Mouse (Mus musculus): ENCODE results near the gene Acsbg1.
"Not testable (repeated sequence)": the region's sequence is repeated elsewhere in the genome, so short reads cannot be mapped to it uniquely, and the experiment has no call there.

Gene Acsbg1

GRCm38 (mm10) chr9:54604886-54605285, 56.8 kb downstream of the Acsbg1 start:
- peak; percentile 20 for DNase-seq

GRCm38 (mm10) chr9:54604131-54604654, 57.5 kb downstream of the Acsbg1 start:
- no peak for DNase-seq

GRCm38 (mm10) chr9:54602916-54603315, 58.8 kb downstream of the Acsbg1 start:
- DNase-seq, result no peak

GRCm38 (mm10) chr9:54602386-54602785, 59.3 kb downstream of the Acsbg1 start:
- DNase-seq, result no peak

GRCm38 (mm10) chr9:54596752-54597465, 64.8 kb downstream of the Acsbg1 start:
- DNase-seq, result no peak

- DNase-seq, result not testable (repeated sequence)
Measured at GRCm38 (mm10) chr9:54593652-54594051, 68.0 kb downstream of the Acsbg1 start.

GRCm38 (mm10) chr9:54587863-54588262, 73.8 kb downstream of the Acsbg1 start:
- DNase-seq, result no peak

GRCm38 (mm10) chr9:54586199-54587061, 75.2 kb downstream of the Acsbg1 start, which contains the start of gene Idh3a:
Gene Idh3a (plus strand): TSS chr9:54586334.
- DNase-seq, result peak; percentile 98

GRCm38 (mm10) chr9:54585839-54586198, 75.9 kb downstream of the Acsbg1 start:
- DNase-seq, result no peak

- DNase-seq, result not testable (repeated sequence)
Measured at GRCm38 (mm10) chr9:54584127-54584526, 77.5 kb downstream of the Acsbg1 start.

- no peak for DNase-seq
Measured at GRCm38 (mm10) chr9:54583712-54584111, 78.0 kb downstream of the Acsbg1 start.

GRCm38 (mm10) chr9:54571130-54571839, 90.4 kb downstream of the Acsbg1 start:
- DNase-seq, result no peak

GRCm38 (mm10) chr9:54568732-54569131, 92.9 kb downstream of the Acsbg1 start:
- DNase-seq, result no peak

GRCm38 (mm10) chr9:54566958-54567357, 94.7 kb downstream of the Acsbg1 start:
- no peak for DNase-seq

- no peak for DNase-seq
Measured at GRCm38 (mm10) chr9:54560831-54561601, 100.7 kb downstream of the Acsbg1 start.

GRCm38 (mm10) chr9:54559771-54560471, 101.7 kb downstream of the Acsbg1 start, which contains the start of gene Cib2:
Gene Cib2 (minus strand): TSS chr9:54560218.
- peak; percentile 87 for DNase-seq

GRCm38 (mm10) chr9:54558731-54559130, 102.9 kb downstream of the Acsbg1 start:
- DNase-seq, result no peak

GRCm38 (mm10) chr9:54555044-54555443, 106.6 kb downstream of the Acsbg1 start:
- peak; percentile 21 for DNase-seq

Data from layer of hippocampus, adult 9-11 months (tissue).